Mouse (Mus musculus) liver, embryonic 11.5 days (tissue): ENCODE measurements around the gene Fahd1. TPM values are rescaled to one million over a fixed set of nuclear protein-coding genes. Genes with fewer than 3 reads are reported as not detected.

Source experiments
- ATAC-seq: fragments of 200-750 bp; cut with Nextera tagmentation; replicated peaks from 2 replicates; pipeline ENCODE4 v1.8.0; 2017; ENCODE audit warnings: moderate number of reproducible peaks, mild to moderate bottlenecking, moderate TSS enrichment, moderate library complexity; ENCODE audit not compliant: low FRiP score
- DNase-seq: peaks from one replicate; pipeline ENCODE4 v3.0.0-alpha.2; 2017; ENCODE audit warnings: low spot score
- H3K27ac ChIP-seq: fragments of 300-500 bp; sonication (generic); 2 replicates; pipeline ENCODE4 v1.5.1; 2014; ENCODE audit warnings: mild to moderate bottlenecking, low read depth, low read length, control low read depth
- H3K27me3 ChIP-seq: fragments of 300-500 bp; sonication (generic); replicated peaks from 2 replicates; pipeline ENCODE4 v1.6.1; 2014; ENCODE audit warnings: low read length, mixed read lengths; ENCODE audit not compliant: control insufficient read depth, insufficient read depth
- H3K36me3 ChIP-seq: fragments of 300-500 bp; sonication (generic); 2 replicates; pipeline ENCODE4 v1.6.1; 2014; ENCODE audit warnings: mild to moderate bottlenecking, low read length, moderate library complexity, mixed read lengths; ENCODE audit not compliant: control insufficient read depth, insufficient read depth
- H3K4me1 ChIP-seq: fragments of 300-500 bp; sonication (generic); replicated peaks from 2 replicates; pipeline ENCODE4 v1.6.1; 2014; ENCODE audit warnings: low read length, mixed read lengths; ENCODE audit not compliant: control insufficient read depth, insufficient read depth
- H3K4me2 ChIP-seq: fragments of 300-500 bp; sonication (generic); 2 replicates; pipeline ENCODE4 v1.6.1; 2014; ENCODE audit warnings: mild to moderate bottlenecking, control low read depth, moderate library complexity
- H3K4me3 ChIP-seq: fragments of 300-500 bp; sonication (generic); 2 replicates; pipeline ENCODE4 v1.5.1; 2014; ENCODE audit warnings: low read depth, low read length, control low read depth
- H3K9ac ChIP-seq: fragments of 300-500 bp; sonication (generic); 2 replicates; pipeline ENCODE4 v1.6.1; 2014; ENCODE audit warnings: low read depth, low read length, control low read depth
- H3K9me3 ChIP-seq: fragments of 300-500 bp; sonication (generic); 2 replicates; pipeline ENCODE4 v1.6.1; 2016; ENCODE audit warnings: low read length, inconsistent platforms, mixed read lengths; ENCODE audit not compliant: control insufficient read depth
- WGBS: fragments of 180-500 bp; shearing (Covaris S2); extraction: QIAGEN DNeasy Blood & Tissue Kit; methylation state at CpG from one replicate; pipeline ENCODE4 v1.1.7; 2014; 5-methylcytosine and 5-hydroxymethylcytosine counted together
- polyA plus RNA-seq: library from polyadenylated mRNA; unstranded; fragments of >200 nt; fragmentation: Nextera tagmentation; extraction: Ambion mirVana; gene quantifications from 2 replicates; pipeline ENCODE4 v1.2.1, GENCODE M21; 2014

Gene Fahd1
- polyA plus RNA-seq: 38.3 and 38.6 TPM in 2 replicates

DNA sequence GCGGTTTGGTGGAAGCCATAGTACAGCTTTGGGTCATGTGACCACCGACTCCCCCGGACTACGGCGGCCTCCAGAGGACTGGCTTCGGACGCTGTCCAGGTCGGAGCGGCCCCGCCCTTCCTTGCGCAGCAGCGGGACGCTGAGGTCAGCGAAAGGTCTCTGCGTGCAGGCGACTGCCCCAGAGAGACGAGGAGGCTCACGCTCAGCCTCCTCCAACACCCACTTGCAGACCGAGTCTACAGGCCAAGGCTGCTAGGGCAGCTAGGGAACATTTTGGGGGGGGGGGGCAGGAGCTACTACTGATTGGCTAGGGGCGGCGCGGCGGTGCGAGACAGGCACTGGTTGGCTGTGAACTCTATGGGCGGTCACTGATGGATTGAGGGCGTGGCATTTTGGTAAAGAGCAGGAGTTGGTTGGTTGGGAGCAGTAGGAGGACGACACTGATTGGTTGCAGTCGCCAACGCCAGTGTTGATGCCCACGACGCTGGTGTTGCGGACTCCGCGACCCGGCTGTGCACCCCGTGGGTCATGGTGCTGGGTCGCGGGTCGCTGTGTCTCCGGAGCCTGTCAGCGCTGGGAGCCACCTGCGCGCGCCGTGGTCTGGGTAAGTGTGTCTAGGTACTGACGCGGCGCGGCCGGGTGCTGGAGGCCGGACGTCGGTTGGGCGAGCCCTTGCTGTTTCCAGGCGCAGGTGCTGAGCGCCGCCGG lies at the start of gene Fahd1:
Gene Fahd1 (minus strand): TSS at position 300 of the 708 bp plus-strand sequence.
- Histone ChIP-seq H3K4me3 (peak within 1 kb of the TSS; percentile 88), H3K27me3 (no peaks in the 10 kb centered on the region; the same call in 1 of the 2 replicates), H3K4me2 (peak within 1 kb of the TSS; percentile 89), H3K27ac (peak within 1 kb of the TSS; percentile 98), H3K9me3 (no peaks in the 10 kb centered on the region), H3K4me1 (peaks cover 9% of the 10 kb centered on the region), H3K9ac (peak within 1 kb of the TSS; percentile 99), H3K36me3 (peaks cover 10% of the 10 kb centered on the region; the same call in 1 of the 2 replicates)
- WGBS: under 1% methylated on average over 58 of the region's 58 CpGs
- ATAC-seq (peak; percentile 95), DNase-seq (peak; percentile 97)

DNA sequence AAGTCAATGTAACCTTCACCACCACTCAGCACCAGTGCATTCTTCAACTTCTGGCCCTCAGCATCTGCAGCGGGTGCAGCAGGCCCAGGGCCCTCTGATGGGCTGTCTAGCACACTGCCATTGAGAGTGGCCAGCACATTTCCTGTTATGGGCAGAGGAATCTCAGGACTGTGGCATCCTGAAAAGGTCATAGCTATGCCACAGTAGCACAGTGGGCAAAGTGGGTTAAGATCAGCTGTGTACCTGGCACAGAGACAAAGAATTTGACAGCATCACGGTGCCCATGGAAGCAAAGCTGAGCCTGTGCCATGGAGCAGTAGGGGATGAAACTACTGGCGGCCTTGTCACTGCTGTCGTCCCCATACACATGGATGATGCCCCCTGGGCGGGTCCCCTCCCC lies 49.0 kb upstream of the Fahd1 start:
- ATAC-seq (no peak), DNase-seq (no peak)
- Histone ChIP-seq H3K9me3 (no peaks in the 10 kb centered on the region), H3K27me3 (no peaks in the 10 kb centered on the region), H3K27ac (no peak overlapping the region), H3K4me3 (0 out of 2 replicates have a peak overlapping the region, but pooled peaks have one; percentile 8), H3K9ac (no peak overlapping the region; the same call in 1 of the 2 replicates), H3K36me3 (peaks cover 67% of the 10 kb centered on the region), H3K4me2 (no peak overlapping the region), H3K4me1 (peaks cover 37% of the 10 kb centered on the region)
- WGBS: 84% methylated on average over 5 of the region's 5 CpGs

DNA sequence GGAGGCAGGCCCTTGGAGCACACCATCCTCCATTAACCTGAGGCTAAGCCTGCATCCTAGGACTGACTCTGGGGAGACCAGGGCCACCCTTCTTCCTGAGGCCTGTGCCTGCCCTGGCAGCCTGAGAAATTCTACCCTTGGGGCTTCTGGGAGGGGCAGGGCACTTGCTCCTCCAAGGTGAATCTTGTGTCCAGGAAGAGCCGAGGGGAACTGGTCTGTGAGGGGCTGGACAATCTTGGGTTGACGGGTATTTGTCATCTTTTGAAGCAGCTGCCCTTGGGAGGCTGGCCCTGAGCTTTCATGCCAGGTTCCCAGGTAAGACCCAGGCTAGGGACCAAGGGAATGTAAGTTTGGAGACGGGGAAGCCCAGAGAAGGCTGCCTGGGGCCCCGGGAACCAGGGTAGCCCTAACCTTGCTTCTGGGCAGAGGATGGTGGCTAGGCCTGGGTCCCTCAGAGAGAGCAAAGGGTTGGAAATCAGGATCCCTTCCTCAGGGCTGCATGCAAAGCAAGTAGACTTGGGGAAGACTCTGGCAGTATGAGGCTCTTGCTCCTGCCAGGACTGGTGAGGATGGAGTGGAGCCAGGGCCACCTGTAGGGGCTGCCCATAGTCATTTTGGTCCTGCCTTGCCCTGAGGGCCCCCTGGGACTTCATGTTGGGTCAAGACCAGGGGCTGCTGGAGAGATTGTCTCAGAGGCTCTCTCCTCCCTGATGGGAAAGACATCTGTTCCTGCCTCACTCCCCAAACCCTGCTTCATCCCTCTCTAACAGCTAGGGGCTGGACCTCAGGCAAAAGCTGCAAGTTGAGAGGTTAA lies 48.1 kb upstream of the Fahd1 start:
- DNase-seq (no peak), ATAC-seq (no peak)
- Histone ChIP-seq H3K27ac (peak overlapping the region; percentile 38; the same call in 1 of the 2 replicates), H3K9me3 (no peaks in the 10 kb centered on the region), H3K4me2 (peak overlapping the region; percentile 99), H3K4me1 (peaks cover 39% of the 10 kb centered on the region), H3K4me3 (peak overlapping the region; percentile 91; the same call in 1 of the 2 replicates), H3K27me3 (no peaks in the 10 kb centered on the region), H3K9ac (peak overlapping the region; percentile 97), H3K36me3 (peaks cover 60% of the 10 kb centered on the region)
- WGBS: 83% methylated on average over 4 of the region's 4 CpGs

DNA sequence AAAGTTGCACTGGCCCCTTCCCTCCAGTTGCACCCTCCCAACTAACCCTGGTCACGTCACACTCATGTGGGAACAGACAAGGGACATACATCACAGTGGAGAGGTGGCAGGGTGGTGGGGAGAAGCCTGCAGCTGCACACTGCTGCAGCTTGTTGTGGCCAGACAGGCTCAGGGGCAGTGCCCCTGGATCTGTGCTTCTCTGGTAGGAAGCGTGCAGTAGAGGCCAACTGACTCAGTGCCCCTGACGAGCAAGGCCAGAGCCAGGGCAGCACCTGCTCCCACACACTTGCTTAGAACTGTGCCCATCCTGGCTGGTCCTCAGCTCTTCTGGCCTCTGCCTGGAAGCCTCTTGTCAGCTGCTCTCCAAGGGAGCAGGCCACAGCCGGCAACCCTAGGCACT lies 47.4 kb upstream of the Fahd1 start:
- peak overlapping the region; percentile 91 for H3K4me3 ChIP-seq
- H3K4me2 ChIP-seq: peak overlapping the region; percentile 99
- ATAC-seq (no peak), DNase-seq (no peak)
- H3K36me3 ChIP-seq: peaks cover 59% of the 10 kb centered on the region
- peaks cover 35% of the 10 kb centered on the region for H3K4me1 ChIP-seq
- no peaks in the 10 kb centered on the region for H3K27me3 ChIP-seq
- WGBS: 77% methylated on average over 4 of the region's 4 CpGs
- no peaks in the 10 kb centered on the region for H3K9me3 ChIP-seq
- H3K9ac ChIP-seq: peak overlapping the region; percentile 97
- 0 out of 2 replicates have a peak overlapping the region, but pooled peaks have one; percentile 77 for H3K27ac ChIP-seq

DNA sequence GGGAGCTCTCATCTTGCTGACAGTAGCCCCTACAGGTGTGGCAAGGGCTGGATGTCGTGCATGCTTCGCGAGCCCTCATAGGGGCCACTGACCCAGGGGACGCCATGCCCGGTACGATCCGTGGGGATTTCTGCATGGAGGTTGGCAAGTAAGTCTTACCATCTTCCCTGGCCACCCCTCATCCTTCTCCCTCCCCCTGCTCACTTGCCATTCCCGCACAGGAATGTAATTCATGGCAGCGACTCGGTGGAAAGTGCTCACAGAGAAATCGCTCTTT lies 46.8 kb upstream of the Fahd1 start:
- H3K4me2 ChIP-seq: peak overlapping the region; percentile 99
- H3K27me3 ChIP-seq: no peaks in the 10 kb centered on the region
- DNase-seq (no peak), ATAC-seq (no peak)
- peaks cover 29% of the 10 kb centered on the region for H3K4me1 ChIP-seq
- WGBS: 44% methylated on average over 11 of the region's 11 CpGs
- peaks cover 63% of the 10 kb centered on the region for H3K36me3 ChIP-seq
- peak overlapping the region; percentile 91 for H3K4me3 ChIP-seq
- H3K9ac ChIP-seq: peak overlapping the region; percentile 97
- H3K27ac ChIP-seq: peak overlapping the region; percentile 77
- H3K9me3 ChIP-seq: no peaks in the 10 kb centered on the region

DNA sequence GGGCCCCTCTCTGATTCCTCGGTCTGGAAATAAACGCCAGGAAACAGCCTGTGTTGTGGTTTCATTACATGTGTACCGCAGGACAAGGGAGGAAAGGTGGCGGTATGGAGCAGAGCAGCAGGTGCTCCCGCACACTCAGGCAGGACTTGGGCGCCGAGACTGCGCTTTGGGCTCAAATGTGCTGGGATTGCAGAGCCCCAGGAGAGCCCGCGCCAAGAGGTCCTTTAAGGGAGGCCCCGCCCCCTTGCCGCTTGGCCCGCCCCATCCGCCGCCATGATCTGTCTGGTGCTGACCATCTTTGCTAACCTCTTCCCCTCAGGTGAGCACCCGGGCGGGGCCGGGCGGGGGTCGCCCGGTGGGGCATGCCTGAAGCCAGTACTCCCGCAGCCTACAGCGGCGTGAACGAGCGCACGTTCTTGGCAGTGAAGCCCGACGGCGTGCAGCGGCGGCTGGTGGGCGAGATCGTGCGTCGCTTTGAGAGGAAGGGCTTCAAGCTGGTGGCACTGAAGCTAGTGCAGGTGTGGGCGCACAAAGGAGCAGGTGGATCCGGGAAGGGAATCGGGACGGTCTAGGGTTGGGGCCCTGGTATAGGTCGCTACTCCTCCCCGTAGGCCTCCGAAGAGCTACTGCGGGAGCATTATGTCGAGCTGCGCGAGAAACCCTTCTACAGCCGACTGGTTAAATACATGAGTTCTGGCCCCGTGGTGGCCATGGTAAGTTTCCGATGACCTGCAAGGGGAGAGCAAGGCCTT lies 46.3 kb upstream of the Fahd1 start, which contains the start of gene Nme3:
Gene Nme3 (plus strand): TSS at position 260 of the 752 bp plus-strand sequence.
- peak; percentile 77 for ATAC-seq
- Histone ChIP-seq H3K27me3 (no peaks in the 10 kb centered on the region), H3K36me3 (peaks cover 60% of the 10 kb centered on the region), H3K4me1 (peaks cover 28% of the 10 kb centered on the region), H3K4me3 (peak within 1 kb of the TSS; percentile 91), H3K27ac (peak within 1 kb of the TSS; percentile 87), H3K4me2 (peak within 1 kb of the TSS; percentile 99), H3K9me3 (no peaks in the 10 kb centered on the region), H3K9ac (peak within 1 kb of the TSS; percentile 97)
- DNase-seq: peak; percentile 87
- WGBS: 2% methylated on average over 50 of the region's 50 CpGs

DNA sequence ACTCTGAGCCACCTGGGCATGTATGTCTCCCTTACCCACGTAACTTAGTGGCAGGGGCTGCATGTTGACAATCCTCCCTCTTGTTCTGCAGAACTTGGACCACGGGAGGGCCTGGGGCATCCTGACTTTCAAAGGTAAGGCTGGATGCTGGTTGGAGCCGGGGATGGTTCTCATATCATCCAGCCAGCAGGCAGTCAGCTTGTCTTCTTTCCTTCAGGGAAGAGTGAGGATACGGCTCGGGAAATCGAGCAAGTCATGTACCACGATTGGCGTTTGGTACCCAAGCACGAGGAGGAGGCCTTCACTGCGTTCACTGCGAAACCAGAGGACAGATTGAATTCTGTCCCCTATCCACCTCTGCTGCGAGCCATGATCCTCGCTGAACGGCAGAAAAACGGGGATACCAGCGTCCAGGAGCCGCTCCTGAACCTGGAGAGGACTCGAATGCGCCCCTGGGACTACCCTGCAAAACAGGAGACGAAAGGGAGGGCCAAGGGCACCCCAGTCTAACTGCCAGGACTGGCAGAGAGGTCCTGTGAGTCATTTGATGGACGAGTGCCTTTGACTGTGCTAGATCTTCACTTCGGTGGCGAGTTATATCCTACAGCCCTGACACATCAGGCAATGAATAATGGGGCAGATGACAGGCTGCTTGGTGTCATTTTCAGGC lies 45.5 kb upstream of the Fahd1 start:
- ATAC-seq (no peak), DNase-seq (no peak)
- WGBS: 9% methylated on average over 23 of the region's 23 CpGs

More for the DNA sequence above, 45.5 kb upstream of the Fahd1 start:
- Histone ChIP-seq H3K4me2 (peak overlapping the region; percentile 99), H3K27ac (peak overlapping the region; percentile 87), H3K4me3 (peak overlapping the region; percentile 91), H3K9ac (peak overlapping the region; percentile 97), H3K9me3 (no peaks in the 10 kb centered on the region), H3K4me1 (peaks cover 28% of the 10 kb centered on the region), H3K36me3 (peaks cover 58% of the 10 kb centered on the region), H3K27me3 (no peaks in the 10 kb centered on the region)
